Mouse (Mus musculus) kidney, adult 2 months (tissue): ENCODE results near the gene Tpst1.

Source experiments
- CTCF ChIP-seq: fragments of 200-500 bp; conservative IDR thresholded peaks from 2 replicates; pipeline ENCODE4 v1.5.1; 2011; ENCODE audit warnings: low read depth, mild to moderate bottlenecking, control low read depth, low read length, moderate library complexity, mixed read lengths; ENCODE audit not compliant: insufficient read depth, insufficient read length
- POLR2A ChIP-seq: fragments of 200-500 bp; IDR thresholded peaks from one replicate; pipeline ENCODE4 v1.6.1; 2011; ENCODE audit warnings: low read depth, low read length, control low read depth

- TF ChIP-seq CTCF (no peak), POLR2A (no peak)
These were observed 6.3 kb downstream of the Tpst1 start for GRCm38 (mm10) chr5:130079202-130080050.
